Mouse (Mus musculus): ENCODE measurements around the gene Qk. TPM values are rescaled to one million over a fixed set of nuclear protein-coding genes. Genes with fewer than 3 reads are reported as not detected.

Qk gene
- total RNA-seq, 1 experiment: 129 TPM

DNA sequence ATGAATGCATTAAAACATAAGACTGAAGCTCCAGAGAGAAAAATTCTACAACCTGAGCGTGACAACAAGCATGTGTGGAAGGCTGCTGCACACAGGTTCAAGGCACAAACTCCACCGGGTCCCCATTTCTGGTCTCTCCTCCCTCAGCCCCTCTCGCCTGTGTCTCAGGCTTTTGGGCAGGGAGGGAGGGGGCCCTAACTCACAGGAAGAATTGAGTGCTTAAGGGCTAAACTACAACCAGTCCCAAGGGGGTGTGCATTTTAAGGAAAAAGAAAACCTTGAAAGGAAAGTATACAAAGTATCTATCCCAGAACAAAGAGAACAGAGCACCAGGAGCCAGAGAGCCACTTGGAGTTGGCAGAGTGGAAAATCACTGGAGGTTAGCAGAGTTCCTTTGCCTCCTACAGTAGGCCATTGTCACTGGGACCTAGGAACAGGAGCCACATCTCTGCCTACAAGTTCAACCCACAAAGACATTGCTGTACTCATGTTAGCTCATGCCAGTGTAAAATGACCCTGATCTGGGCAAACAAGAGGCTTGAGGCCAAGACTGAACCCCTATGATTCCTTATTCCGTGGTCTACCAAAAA is 132.1 kb downstream of the Qk start:
- Histone ChIP-seq H3K4me1 (ENCODE audit: control insufficient read depth in 2 of 2, insufficient read depth in 2 of 2, low read length in 2 of 2, poor library complexity in 1 of 2) (no peaks in the 10 kb centered on the region), H3K9ac (ENCODE audit: insufficient read depth, low read depth, low read length, poor library complexity, severe bottlenecking) (no peak overlapping the region), H3K36me3 (ENCODE audit: control insufficient read depth, insufficient read depth, low read length, poor library complexity, severe bottlenecking) (no peaks in the 10 kb centered on the region), H3K4me3 (ENCODE audit: insufficient read depth in 1 of 2, low read depth in 1 of 2, low read length in 2 of 2, poor library complexity in 1 of 2, severe bottlenecking in 1 of 2) (no peak overlapping the region), H3K27ac (ENCODE audit: insufficient read depth, low read depth, low read length, poor library complexity, severe bottlenecking) (no peak overlapping the region), H3K9me3 (ENCODE audit: control insufficient read depth, insufficient read depth, low read depth, low read length) (no peaks in the 10 kb centered on the region)
- TF ChIP-seq HCFC1 (IDR thresholded peaks at IDR 0.05; ENCODE audit: borderline replicate concordance, insufficient read depth, low read length): no peak
- TF ChIP-seq MAFK (IDR thresholded peaks at IDR 0.05; ENCODE audit: insufficient read depth, low read depth, low read length): no peak
- TF ChIP-seq ZNF384 (IDR thresholded peaks at IDR 0.05; ENCODE audit: low read depth, low read length): no peak
- TF ChIP-seq ZC3H11A (IDR thresholded peaks at IDR 0.05; ENCODE audit: borderline replicate concordance, low read depth, low read length): no peak
- TF ChIP-seq CHD2 (IDR thresholded peaks at IDR 0.05; ENCODE audit: low read depth, low read length): no peak
- DNase-seq (ENCODE audit: low read depth, low spot score): no peak
- in situ Hi-C loops (cut with MboI; ENCODE audit: low sequenced_read_pairs in 2 of 2, unreplicated experiment in 2 of 2): no loop called here

DNA sequence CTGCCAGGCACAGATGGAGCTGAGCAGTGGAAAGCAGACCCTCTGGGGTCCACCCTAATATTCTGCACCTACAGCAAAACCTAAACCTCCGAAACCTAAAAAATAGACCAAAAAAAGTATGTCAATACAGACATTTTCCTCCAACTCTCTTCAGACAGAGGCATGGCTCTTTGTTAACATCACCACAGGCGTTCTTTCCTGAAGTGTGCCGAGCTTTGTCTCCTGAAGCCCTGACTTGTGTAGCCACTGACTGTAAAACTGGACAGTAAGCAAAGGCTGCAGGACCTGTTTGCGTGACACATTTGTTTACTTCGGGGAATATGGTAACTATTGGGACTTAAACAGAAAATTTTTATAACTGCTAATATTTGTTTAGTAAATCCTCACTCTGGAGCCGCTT is 137.9 kb downstream of the Qk start:
- no peaks in the 10 kb centered on the region for H3K9me3 ChIP-seq (ENCODE audit: control insufficient read depth, insufficient read depth, low read depth, low read length)
- no peak overlapping the region for H3K4me3 ChIP-seq (ENCODE audit: insufficient read depth in 1 of 2, low read depth in 1 of 2, low read length in 2 of 2, poor library complexity in 1 of 2, severe bottlenecking in 1 of 2)
- no peaks in the 10 kb centered on the region for H3K36me3 ChIP-seq (ENCODE audit: control insufficient read depth, insufficient read depth, low read length, poor library complexity, severe bottlenecking)
- H3K9ac ChIP-seq (ENCODE audit: insufficient read depth, low read depth, low read length, poor library complexity, severe bottlenecking): no peak overlapping the region
- no peaks in the 10 kb centered on the region for H3K4me1 ChIP-seq (ENCODE audit: control insufficient read depth in 2 of 2, insufficient read depth in 2 of 2, low read length in 2 of 2, poor library complexity in 1 of 2)
- TF ChIP-seq ZNF384 (IDR thresholded peaks at IDR 0.05; ENCODE audit: low read depth, low read length): no peak
- no peak overlapping the region for H3K27ac ChIP-seq (ENCODE audit: insufficient read depth, low read depth, low read length, poor library complexity, severe bottlenecking)
- no peak for DNase-seq (ENCODE audit: low read depth, low spot score)
- in situ Hi-C loops (cut with MboI; ENCODE audit: low sequenced_read_pairs in 2 of 2, unreplicated experiment in 2 of 2): no loop called here

DNA sequence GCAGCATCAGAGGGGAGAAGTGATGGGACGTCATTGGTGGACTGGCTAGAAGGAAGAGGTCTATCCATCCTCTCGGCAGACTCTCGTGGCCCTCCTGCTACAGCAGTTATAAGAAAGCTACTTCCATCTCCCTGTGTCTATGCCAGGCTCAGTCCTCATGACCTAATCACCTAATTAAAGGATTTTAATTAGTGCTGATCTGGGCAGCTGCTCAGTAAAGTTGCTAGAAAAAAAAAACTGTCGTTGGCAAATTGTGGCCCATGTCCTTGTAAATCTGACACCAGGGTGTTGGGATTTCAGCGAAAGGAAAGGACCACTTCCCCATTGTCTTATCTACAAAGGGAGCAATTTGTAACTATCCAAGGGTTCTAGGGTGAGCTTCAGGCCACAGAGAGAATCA is 142.6 kb downstream of the Qk start:
- Histone ChIP-seq H3K36me3 (ENCODE audit: control insufficient read depth, insufficient read depth, low read length, poor library complexity, severe bottlenecking) (no peaks in the 10 kb centered on the region), H3K4me1 (ENCODE audit: control insufficient read depth in 2 of 2, insufficient read depth in 2 of 2, low read length in 2 of 2, poor library complexity in 1 of 2) (no peaks in the 10 kb centered on the region), H3K9me3 (ENCODE audit: control insufficient read depth, insufficient read depth, low read depth, low read length) (no peaks in the 10 kb centered on the region), H3K27ac (ENCODE audit: insufficient read depth, low read depth, low read length, poor library complexity, severe bottlenecking) (no peak overlapping the region), H3K4me3 (ENCODE audit: insufficient read depth in 1 of 2, low read depth in 1 of 2, low read length in 2 of 2, poor library complexity in 1 of 2, severe bottlenecking in 1 of 2) (no peak overlapping the region), H3K9ac (ENCODE audit: insufficient read depth, low read depth, low read length, poor library complexity, severe bottlenecking) (no peak overlapping the region)
- DNase-seq (ENCODE audit: low read depth, low spot score): no peak
- TF ChIP-seq HCFC1 (IDR thresholded peaks at IDR 0.05; ENCODE audit: borderline replicate concordance, insufficient read depth, low read length) (no peak), ZNF384 (IDR thresholded peaks at IDR 0.05; ENCODE audit: low read depth, low read length) (no peak), ZC3H11A (IDR thresholded peaks at IDR 0.05; ENCODE audit: borderline replicate concordance, low read depth, low read length) (no peak), CHD2 (IDR thresholded peaks at IDR 0.05; ENCODE audit: low read depth, low read length) (no peak), MAFK (IDR thresholded peaks at IDR 0.05; ENCODE audit: insufficient read depth, low read depth, low read length) (no peak)
- in situ Hi-C loops (cut with MboI; ENCODE audit: low sequenced_read_pairs in 2 of 2, unreplicated experiment in 2 of 2): no loop called here

DNA sequence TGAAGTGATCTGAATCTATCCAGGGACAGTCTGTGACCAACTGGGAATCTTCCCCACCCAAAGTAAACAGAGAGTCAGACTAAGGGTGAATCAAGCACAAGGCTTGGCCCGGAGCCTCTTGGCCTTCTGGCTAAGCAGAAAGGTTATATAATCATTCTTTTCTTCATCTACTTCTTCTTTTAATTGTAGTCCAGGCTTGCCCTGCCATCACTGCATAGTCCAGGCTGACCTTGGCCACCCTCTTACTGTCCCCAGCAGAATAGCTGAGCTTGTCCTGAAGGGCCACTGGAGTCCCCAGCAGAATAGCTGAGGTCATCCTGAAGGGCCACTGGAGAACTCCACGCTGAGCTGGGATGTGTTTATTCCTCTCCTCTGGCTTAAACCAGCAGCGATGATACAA is 158.4 kb downstream of the Qk start:
- no peak overlapping the region for H3K4me3 ChIP-seq (ENCODE audit: insufficient read depth in 1 of 2, low read depth in 1 of 2, low read length in 2 of 2, poor library complexity in 1 of 2, severe bottlenecking in 1 of 2)
- H3K9ac ChIP-seq (ENCODE audit: insufficient read depth, low read depth, low read length, poor library complexity, severe bottlenecking): no peak overlapping the region
- in situ Hi-C loops (cut with MboI; ENCODE audit: low sequenced_read_pairs in 2 of 2, unreplicated experiment in 2 of 2): no loop called here
- no peaks in the 10 kb centered on the region for H3K36me3 ChIP-seq (ENCODE audit: control insufficient read depth, insufficient read depth, low read length, poor library complexity, severe bottlenecking)
- no peak overlapping the region for H3K27ac ChIP-seq (ENCODE audit: insufficient read depth, low read depth, low read length, poor library complexity, severe bottlenecking)
- no peaks in the 10 kb centered on the region; the same call in 1 of the 2 replicates for H3K9me3 ChIP-seq (ENCODE audit: control insufficient read depth, insufficient read depth, low read depth, low read length)
- no peaks in the 10 kb centered on the region for H3K4me1 ChIP-seq (ENCODE audit: control insufficient read depth in 2 of 2, insufficient read depth in 2 of 2, low read length in 2 of 2, poor library complexity in 1 of 2)
- DNase-seq (ENCODE audit: low read depth, low spot score): no peak
- no peak for TF ChIP-seq MAFK (IDR thresholded peaks at IDR 0.05; ENCODE audit: insufficient read depth, low read depth, low read length)
- no peak for TF ChIP-seq ZC3H11A (IDR thresholded peaks at IDR 0.05; ENCODE audit: borderline replicate concordance, low read depth, low read length)
- TF ChIP-seq CHD2 (IDR thresholded peaks at IDR 0.05; ENCODE audit: low read depth, low read length): no peak
- TF ChIP-seq HCFC1 (IDR thresholded peaks at IDR 0.05; ENCODE audit: borderline replicate concordance, insufficient read depth, low read length): no peak
- no peak for TF ChIP-seq ZNF384 (IDR thresholded peaks at IDR 0.05; ENCODE audit: low read depth, low read length)

DNA sequence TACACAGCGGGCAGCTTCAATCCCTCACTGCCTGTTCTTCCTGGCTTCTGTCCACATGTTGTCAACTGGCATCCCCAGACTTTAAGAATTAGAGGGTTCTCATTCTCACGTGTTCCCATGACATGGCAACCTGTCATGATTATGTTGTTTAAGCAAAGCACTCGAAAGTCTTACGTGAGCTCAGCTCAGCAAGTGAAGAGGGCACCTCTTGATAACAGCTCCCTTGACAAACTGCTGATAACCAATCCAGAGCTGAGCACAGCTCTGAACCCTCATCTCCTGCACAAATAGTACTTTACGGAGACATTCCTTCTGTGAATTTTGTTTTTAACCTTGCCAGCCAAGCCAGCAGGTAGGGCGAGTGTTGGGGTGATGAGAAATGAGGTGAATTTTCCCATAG is 159.2 kb downstream of the Qk start:
- Histone ChIP-seq H3K9ac (ENCODE audit: insufficient read depth, low read depth, low read length, poor library complexity, severe bottlenecking) (no peak overlapping the region), H3K36me3 (ENCODE audit: control insufficient read depth, insufficient read depth, low read length, poor library complexity, severe bottlenecking) (no peaks in the 10 kb centered on the region), H3K27ac (ENCODE audit: insufficient read depth, low read depth, low read length, poor library complexity, severe bottlenecking) (no peak overlapping the region), H3K4me1 (ENCODE audit: control insufficient read depth in 2 of 2, insufficient read depth in 2 of 2, low read length in 2 of 2, poor library complexity in 1 of 2) (no peaks in the 10 kb centered on the region), H3K4me3 (ENCODE audit: insufficient read depth in 1 of 2, low read depth in 1 of 2, low read length in 2 of 2, poor library complexity in 1 of 2, severe bottlenecking in 1 of 2) (no peak overlapping the region), H3K9me3 (ENCODE audit: control insufficient read depth, insufficient read depth, low read depth, low read length) (no peaks in the 10 kb centered on the region; the same call in 1 of the 2 replicates)
- no peak for DNase-seq (ENCODE audit: low read depth, low spot score)
- in situ Hi-C loops (cut with MboI; ENCODE audit: low sequenced_read_pairs in 2 of 2, unreplicated experiment in 2 of 2): no loop called here
- TF ChIP-seq ZC3H11A (IDR thresholded peaks at IDR 0.05; ENCODE audit: borderline replicate concordance, low read depth, low read length) (no peak), CHD2 (IDR thresholded peaks at IDR 0.05; ENCODE audit: low read depth, low read length) (no peak), HCFC1 (IDR thresholded peaks at IDR 0.05; ENCODE audit: borderline replicate concordance, insufficient read depth, low read length) (no peak), ZNF384 (IDR thresholded peaks at IDR 0.05; ENCODE audit: low read depth, low read length) (no peak), MAFK (IDR thresholded peaks at IDR 0.05; ENCODE audit: insufficient read depth, low read depth, low read length) (no peak)

All from ES-E14 (cell line).